19 mouse cellular contexts compared by ENCODE assay signal in the genomic region with DNA sequence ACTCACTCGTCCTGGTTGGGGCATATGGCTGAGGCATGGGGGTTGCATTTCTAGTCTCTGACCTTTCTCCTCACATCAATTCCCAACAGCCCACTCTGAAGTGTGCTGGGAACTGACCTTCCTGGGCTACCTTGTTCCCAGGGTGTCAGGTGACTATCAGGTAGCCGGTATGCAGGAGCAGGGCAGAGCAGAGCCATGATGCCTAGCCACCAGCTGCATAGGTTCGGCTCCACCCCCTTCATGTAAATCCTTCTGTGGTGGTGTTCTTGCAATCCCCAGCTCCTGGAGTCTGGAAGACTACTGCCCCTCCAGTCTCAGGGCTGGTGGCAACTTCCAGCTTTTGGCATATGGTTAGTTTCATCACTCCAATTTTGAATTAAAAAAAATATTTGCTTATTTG.
DNase-seq lines count a peak whose midpoint lies in the region; ATAC-seq lines count a peak whose summit lies in the region.
"Had no signal": no experiment of that assay in that cellular context is flagged by ENCODE, and none has a peak within 500 bp of the region (broad histone marks: within the 10 kb centered on the region; RNA-seq: fewer than 3 reads in every experiment).

No protein-coding gene starts in this region.

- no peaks in the 10 kb centered on the region; the same call in 1 of the 2 replicates for H3K27me3 ChIP-seq in heart, embryonic 10.5 days (ENCODE audit: insufficient read depth, poor library complexity, severe bottlenecking)
- no peaks in the 10 kb centered on the region for H3K27me3 ChIP-seq in heart, embryonic 12.5 days (replicated peaks)
- H3K27me3 ChIP-seq: CH12.LX, Patski had no signal

- peak; percentile 71 for DNase-seq in heart, adult 11 months
- DNase-seq in heart, adult 9 months (ENCODE audit: low spot score in 2 of 2): no peak
- peak; percentile 51 for DNase-seq in heart, embryonic 10.5 days (ENCODE audit: low spot score)
- DNase-seq: adrenal gland, adult 2 months; adrenal gland, adult 8-10 months; adrenal gland, postnatal 10 days; adrenal gland, postnatal 14 days; adrenal gland, postnatal 25 days; adrenal gland, postnatal 36 days; B cell, adult 2 months; cerebellum, adult 11 months; cerebellum, adult 11-12 months; cerebellum, adult 18-20 months had no signal

- ATAC-seq in heart, embryonic 12.5 days (ENCODE audit: insufficient number of reproducible peaks, low FRiP score): no peak
- ATAC-seq: activated CD4-positive, CD25-positive, alpha-beta regulatory T cell, adult 4 months; CD4-positive, CD25-positive, alpha-beta regulatory T cell, adult 4 months; Patski had no signal

- no peak overlapping the region for H3K4me2 ChIP-seq in heart, embryonic 12.5 days

- no peaks in the 10 kb centered on the region for H3K4me1 ChIP-seq in heart, embryonic 10.5 days
- H3K4me1 ChIP-seq in heart, embryonic 12.5 days (replicated peaks): no peaks in the 10 kb centered on the region

- no peak overlapping the region for H3K27ac ChIP-seq in heart, embryonic 10.5 days
- no peak overlapping the region for H3K27ac ChIP-seq in heart, embryonic 12.5 days (ENCODE audit: poor library complexity, severe bottlenecking)

- no peaks in the 10 kb centered on the region for H3K36me3 ChIP-seq in heart, embryonic 10.5 days
- H3K36me3 ChIP-seq in heart, embryonic 12.5 days: no peaks in the 10 kb centered on the region
- H3K36me3 ChIP-seq: G1E had no signal

- H3K9ac ChIP-seq in heart, embryonic 12.5 days: no peak overlapping the region

- no peaks in the 10 kb centered on the region for H3K9me3 ChIP-seq in heart, embryonic 10.5 days
- no peaks in the 10 kb centered on the region for H3K9me3 ChIP-seq in heart, embryonic 12.5 days (replicated peaks)
- H3K9me3 ChIP-seq: G1E had no signal

- 72% methylated on average over 3 of the region's 3 CpGs for WGBS in heart, embryonic 10.5 days
- WGBS in heart, embryonic 12.5 days: 73% methylated on average over 3 of the region's 3 CpGs

- no peak overlapping the region for H3K4me3 ChIP-seq in heart, embryonic 10.5 days
- no peak overlapping the region for H3K4me3 ChIP-seq in heart, embryonic 12.5 days

Comparison
In these comparisons a context has a peak if more than half of its experiments do, and no peak if none do; other contexts are left out.
1. DNase-seq: peak in heart, adult 11 months (single experiment) and heart, embryonic 10.5 days (single experiment); none in heart, adult 9 months (0 of 2).